Mouse (Mus musculus): ENCODE data around the gene Gfpt2.

GRCm38 (mm10) chr11:49821546-49821945 lies 27.6 kb downstream of the Gfpt2 start:
- TF ChIP-seq CTCF (IDR thresholded peaks at IDR 0.05; ENCODE audit: low read depth, low read length), result no peak
- no peak for TF ChIP-seq POLR2A (IDR thresholded peaks at IDR 0.05; ENCODE audit: extremely low read depth, insufficient read depth, low read length)
